Mouse (Mus musculus) B cell, adult 2 months (primary cell): ENCODE data around the gene Ngf.

Source experiments
- DNase-seq, 2 experiments: peaks; one replicate each; pipeline ENCODE4 v3.0.0; 2022

The Ngf gene

GRCm38 (mm10) chr3:102469713-102470448 lies at the start of gene Ngf:
Gene Ngf, plus strand, starts transcription at chr3:102469919.
- no peak for DNase-seq

GRCm38 (mm10) chr3:102445567-102445966 lies 24.2 kb upstream of the Ngf start:
- DNase-seq: no peak

- no peak for DNase-seq
These were observed 23.0 kb upstream of the Ngf start for GRCm38 (mm10) chr3:102446691-102447090.

DNA sequence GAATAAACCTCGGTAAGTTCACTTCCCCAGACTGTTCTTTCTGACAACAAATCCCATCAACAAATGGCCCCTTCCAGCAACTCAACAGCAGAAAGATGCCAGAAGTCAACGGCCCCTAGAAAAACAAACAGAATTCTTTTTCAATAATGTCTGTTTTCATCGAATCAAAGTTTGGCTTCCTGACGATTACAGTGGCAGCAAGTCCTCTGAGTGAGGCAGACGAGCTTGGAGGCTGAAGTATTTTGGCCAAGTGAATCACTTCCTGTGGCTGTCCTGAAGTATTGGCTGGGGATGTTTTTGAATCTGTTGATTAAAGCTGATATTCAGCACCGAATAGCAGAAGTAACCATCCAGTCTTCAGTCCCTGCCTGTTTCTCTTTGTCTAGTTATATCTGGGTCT lies 15.2 kb upstream of the Ngf start:
- DNase-seq: no peak

GRCm38 (mm10) chr3:102460528-102460927 lies 9.2 kb upstream of the Ngf start:
- no peak for DNase-seq

- DNase-seq: no peak
These were observed 8.7 kb upstream of the Ngf start for GRCm38 (mm10) chr3:102460986-102461385.

- DNase-seq: no peak
These were observed 6.9 kb upstream of the Ngf start for GRCm38 (mm10) chr3:102462703-102463336.

DNA sequence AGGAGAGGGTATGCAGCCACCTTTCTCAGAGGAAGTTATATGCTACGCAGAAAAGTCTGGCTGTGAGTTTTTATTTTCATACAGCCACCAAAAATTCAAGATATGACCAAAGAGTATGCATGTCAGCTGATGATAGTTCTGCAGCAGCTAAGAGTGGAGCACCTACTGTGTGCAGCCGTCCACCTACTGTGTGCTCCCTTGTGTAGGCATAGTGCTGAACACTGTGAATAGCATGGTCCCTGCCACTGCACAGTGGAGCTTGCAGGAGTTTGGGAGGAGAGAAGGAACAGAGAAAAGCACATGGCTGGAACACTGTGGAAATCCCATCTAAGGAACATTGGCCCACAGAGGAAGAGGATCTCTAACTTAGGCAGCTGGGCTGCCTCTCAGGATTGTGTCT lies 6.4 kb upstream of the Ngf start:
- DNase-seq: no peak

GRCm38 (mm10) chr3:102466587-102466986 lies 3.1 kb upstream of the Ngf start:
- no peak for DNase-seq

DNA sequence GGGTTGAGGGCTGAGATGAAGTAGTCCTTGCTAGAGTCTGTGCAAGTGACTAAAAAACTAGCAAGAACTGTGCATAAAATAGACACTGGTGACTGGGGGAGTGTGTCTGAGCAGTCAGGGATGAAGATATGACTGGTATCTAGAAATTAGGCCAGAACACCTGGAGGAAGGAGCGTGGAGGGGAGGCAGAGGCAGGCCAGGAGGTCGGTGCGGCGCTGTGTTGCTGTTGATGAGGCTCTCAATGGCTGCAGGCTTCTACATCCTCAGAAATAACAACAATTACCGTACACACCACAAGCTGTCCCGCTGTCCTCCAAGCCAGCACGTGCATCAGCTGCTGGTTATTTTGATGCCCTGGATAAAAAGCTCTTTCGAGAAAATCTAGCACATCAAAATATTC lies 2.6 kb upstream of the Ngf start:
- DNase-seq: no peak

GRCm38 (mm10) chr3:102471251-102471650 lies 1.5 kb downstream of the Ngf start:
- no peak for DNase-seq

- DNase-seq: no peak
These were observed 2.1 kb downstream of the Ngf start for GRCm38 (mm10) chr3:102471799-102472198.

- DNase-seq: no peak
These were observed 4.8 kb downstream of the Ngf start for GRCm38 (mm10) chr3:102474275-102475155.

GRCm38 (mm10) chr3:102477917-102478694 lies 8.4 kb downstream of the Ngf start:
- DNase-seq: no peak

GRCm38 (mm10) chr3:102490393-102491123 lies 20.8 kb downstream of the Ngf start:
- no peak for DNase-seq

- no peak for DNase-seq
These were observed 28.4 kb downstream of the Ngf start for GRCm38 (mm10) chr3:102498113-102498512.

DNA sequence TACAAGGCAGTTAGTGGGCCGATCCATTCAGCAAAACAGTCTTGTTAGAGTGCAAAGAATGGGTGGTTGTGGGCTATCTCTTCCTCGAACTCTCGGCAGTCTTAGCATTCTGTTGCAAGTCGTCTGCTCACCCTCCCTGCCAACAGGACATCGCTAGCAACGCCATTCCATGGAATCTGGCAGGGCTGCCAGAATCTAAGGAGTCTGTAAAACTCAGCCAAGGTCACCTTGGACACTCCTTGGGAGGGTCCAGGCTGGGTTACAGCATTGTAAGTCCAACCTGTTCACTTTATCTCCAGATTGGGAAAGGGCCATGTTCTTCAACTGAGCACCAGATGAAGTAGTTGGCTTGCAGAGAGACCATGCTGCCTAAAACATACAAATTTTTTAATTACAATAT lies 29.2 kb downstream of the Ngf start:
- no peak for DNase-seq

- no peak for DNase-seq
These were observed 30.3 kb downstream of the Ngf start for GRCm38 (mm10) chr3:102500031-102500430.

- no peak for DNase-seq
These were observed 31.5 kb downstream of the Ngf start for GRCm38 (mm10) chr3:102501186-102501585.

DNA sequence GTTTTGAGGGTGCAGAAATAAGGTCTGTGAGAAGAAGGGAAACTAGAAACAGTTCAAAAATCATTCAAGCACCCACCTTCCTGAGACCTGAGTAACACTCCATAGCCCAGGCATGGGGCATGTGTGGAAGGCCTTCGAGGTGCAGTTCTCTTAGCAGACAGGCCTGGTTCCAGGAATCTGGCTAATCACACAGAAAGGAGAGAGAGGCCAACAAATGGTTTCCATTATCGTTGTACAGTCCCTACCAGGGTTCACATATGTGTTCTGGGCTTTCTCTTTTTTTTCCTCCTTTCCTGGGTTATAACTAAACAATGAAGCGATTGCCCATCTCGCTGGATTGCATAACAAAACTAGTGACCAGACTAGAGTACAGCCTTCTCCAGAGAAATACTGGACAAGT lies 35.4 kb downstream of the Ngf start:
- DNase-seq: no peak

DNA sequence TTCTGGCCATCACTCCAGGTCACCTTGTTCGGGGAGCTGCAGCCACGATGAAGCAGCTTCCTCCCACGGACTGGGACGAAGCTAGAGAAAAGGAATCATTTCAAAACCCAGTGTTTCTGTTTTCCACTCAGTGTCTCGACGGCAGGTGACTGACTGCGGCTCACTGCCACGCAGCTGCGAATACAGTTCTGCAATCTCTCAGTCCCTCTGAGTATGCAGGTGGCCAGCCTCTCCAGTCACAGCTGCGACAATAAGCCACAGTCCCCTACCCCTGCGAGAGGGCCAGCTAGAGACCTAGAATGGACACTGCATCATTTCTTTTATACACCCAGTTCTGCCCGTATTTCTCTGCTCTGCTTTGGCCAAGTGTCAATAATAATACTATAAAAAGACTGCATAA lies 36.3 kb downstream of the Ngf start:
- no peak for DNase-seq

GRCm38 (mm10) chr3:102507666-102508260 lies 38.0 kb downstream of the Ngf start:
- no peak for DNase-seq
